16 mouse cellular contexts compared by ENCODE assay signal in genomic region chr9:48783292-48783691, GRCm38 (mm10). TPM values are rescaled to one million over a fixed set of nuclear protein-coding genes. Genes with fewer than 3 reads are reported as not detected.
A peak's percentile ranks its signal among the peaks of the same experiment; 100 is the strongest.
DNase-seq lines count a peak whose midpoint lies in the region; ATAC-seq lines count a peak whose summit lies in the region.
"Had no signal": no experiment of that assay in that cellular context is flagged by ENCODE, and none has a peak within 500 bp of the region (broad histone marks: within the 10 kb centered on the region; RNA-seq: fewer than 3 reads in every experiment).

No protein-coding gene starts in this region.

- H3K9me3 ChIP-seq in heart, embryonic 10.5 days, result no peaks in the 10 kb centered on the region
- no peaks in the 10 kb centered on the region for H3K9me3 ChIP-seq in heart, embryonic 12.5 days (replicated peaks)
- H3K9me3 ChIP-seq: embryonic facial prominence, embryonic 12.5 days; hindbrain, embryonic 15.5 days; midbrain, embryonic 12.5 days had no signal

- H3K4me1 ChIP-seq in heart, embryonic 10.5 days, result peaks cover 22% of the 10 kb centered on the region
- H3K4me1 ChIP-seq in heart, embryonic 12.5 days (replicated peaks), result peaks cover 21% of the 10 kb centered on the region

- H3K36me3 ChIP-seq in heart, embryonic 10.5 days, result no peaks in the 10 kb centered on the region
- H3K36me3 ChIP-seq in heart, embryonic 12.5 days, result no peaks in the 10 kb centered on the region
- H3K36me3 ChIP-seq: embryonic facial prominence, embryonic 12.5 days; hindbrain, embryonic 15.5 days; midbrain, embryonic 12.5 days had no signal

- H3K27ac ChIP-seq in heart, embryonic 10.5 days, result no peak overlapping the region
- H3K27ac ChIP-seq in heart, embryonic 12.5 days (ENCODE audit: poor library complexity, severe bottlenecking), result no peak overlapping the region
- H3K27ac ChIP-seq: embryonic facial prominence, embryonic 12.5 days; hindbrain, embryonic 15.5 days; midbrain, embryonic 12.5 days had no signal

- H3K4me2 ChIP-seq in heart, embryonic 12.5 days, result no peak overlapping the region
- H3K4me2 ChIP-seq: embryonic facial prominence, embryonic 12.5 days; hindbrain, embryonic 15.5 days; midbrain, embryonic 12.5 days had no signal

- peaks cover 11% of the 10 kb centered on the region; the same call in 1 of the 2 replicates for H3K27me3 ChIP-seq in heart, embryonic 10.5 days (ENCODE audit: insufficient read depth, poor library complexity, severe bottlenecking)
- H3K27me3 ChIP-seq in heart, embryonic 12.5 days (replicated peaks), result peaks cover 10% of the 10 kb centered on the region; the same call in 1 of the 2 replicates
- H3K27me3 ChIP-seq: embryonic facial prominence, embryonic 12.5 days; midbrain, embryonic 12.5 days had no signal

- H3K4me3 ChIP-seq in heart, embryonic 10.5 days, result no peak overlapping the region
- no peak overlapping the region for H3K4me3 ChIP-seq in heart, embryonic 12.5 days
- H3K4me3 ChIP-seq: embryonic facial prominence, embryonic 12.5 days; hindbrain, embryonic 15.5 days; midbrain, embryonic 12.5 days; myocyte had no signal

- peak; percentile 33; the same call in 1 of the 2 replicates for ATAC-seq in heart, embryonic 12.5 days (ENCODE audit: insufficient number of reproducible peaks, low FRiP score)
- peak; percentile 60; the same call in 1 of the 2 replicates for ATAC-seq in megakaryocyte-erythroid progenitor cell, adult 5-6 weeks (replicated peaks; ENCODE audit: low FRiP score, low TSS enrichment, poor library complexity, severe bottlenecking)
- ATAC-seq: intestine, postnatal 0 days had no signal

- H3K9ac ChIP-seq in heart, embryonic 12.5 days, result no peak overlapping the region
- H3K9ac ChIP-seq: embryonic facial prominence, embryonic 12.5 days; hindbrain, embryonic 15.5 days; midbrain, embryonic 12.5 days had no signal

- whole genome bisulfite sequencing in heart, embryonic 10.5 days, result 43% methylated on average over 4 of the region's 4 CpGs
- WGBS in heart, embryonic 12.5 days, result 30% methylated on average over 4 of the region's 4 CpGs

- DNase-seq in heart, adult 18-20 months, result peak; percentile 73 to 82
- no peak for DNase-seq in heart, embryonic 10.5 days (ENCODE audit: low spot score)
- DNase-seq in lung, postnatal 36 days, result peak; percentile 39
- no peak for DNase-seq in lung, postnatal 14 days
- no peak for DNase-seq in layer of hippocampus, adult 9-10 months (ENCODE audit: low spot score)
- DNase-seq in layer of hippocampus, postnatal 25 days (ENCODE audit: extremely low spot score in 1 of 2, low spot score in 1 of 2), result no peak
- DNase-seq: cerebellum, postnatal 14 days; spleen, adult 18-20 months had no signal

RNA-seq across cellular contexts. Expression of gene Zbtb16, which starts 52.7 kb away (rescaled TPM):
- 100 to 1,000 TPM; 122 to 213 TPM for total RNA-seq in heart, adult 18-20 months (2021)
- polyA plus RNA-seq in heart, embryonic 10.5 days (2016; fragmentation: Nextera tagmentation; extraction: Ambion mirVana), result 2.6 and 3.1 TPM in 2 replicates
- 0.85 and 1.00 TPM in 2 replicates for polyA plus RNA-seq in heart, embryonic 12.5 days (2016; fragmentation: Nextera tagmentation; extraction: Ambion mirVana)
- 3.4 and 4.0 TPM in 2 replicates for total RNA-seq in megakaryocyte-erythroid progenitor cell, adult 5-6 weeks (2014; fragmentation: Nextera tagmentation)
- 2.3 and 6.4 TPM in 2 replicates for total RNA-seq in megakaryocyte-erythroid progenitor cell, adult 5-6 weeks (2017)
- total RNA-seq in layer of hippocampus, postnatal 25 days (2021), result 100 to 1,000 TPM; 103 TPM
- polyA plus RNA-seq: C2C12, myocyte had no signal

Comparison
In these comparisons a context has a peak if more than half of its experiments do, and no peak if none do; other contexts are left out.
1. DNase-seq: peak in heart, adult 18-20 months (2 of 2) and lung, postnatal 36 days (single experiment); none in heart, embryonic 10.5 days (single experiment), lung, postnatal 14 days (single experiment), layer of hippocampus, adult 9-10 months (single experiment) and layer of hippocampus, postnatal 25 days (0 of 2).
2. RNA of gene Zbtb16, which starts 52.7 kb away (total RNA-seq): 122 to 213 TPM in heart, adult 18-20 months and 103 TPM in layer of hippocampus, postnatal 25 days; 2.3 to 6.4 TPM in megakaryocyte-erythroid progenitor cell, adult 5-6 weeks; every median in the first group is over 10 times any median in the second.